Mouse (Mus musculus): ENCODE data around the gene Plxnd1. TPM values are rescaled to one million over a fixed set of nuclear protein-coding genes. Genes with fewer than 3 reads are reported as not detected.

Gene Plxnd1
- polyA plus RNA-seq, 1 experiment from 2014 or later: 243 TPM

DNA sequence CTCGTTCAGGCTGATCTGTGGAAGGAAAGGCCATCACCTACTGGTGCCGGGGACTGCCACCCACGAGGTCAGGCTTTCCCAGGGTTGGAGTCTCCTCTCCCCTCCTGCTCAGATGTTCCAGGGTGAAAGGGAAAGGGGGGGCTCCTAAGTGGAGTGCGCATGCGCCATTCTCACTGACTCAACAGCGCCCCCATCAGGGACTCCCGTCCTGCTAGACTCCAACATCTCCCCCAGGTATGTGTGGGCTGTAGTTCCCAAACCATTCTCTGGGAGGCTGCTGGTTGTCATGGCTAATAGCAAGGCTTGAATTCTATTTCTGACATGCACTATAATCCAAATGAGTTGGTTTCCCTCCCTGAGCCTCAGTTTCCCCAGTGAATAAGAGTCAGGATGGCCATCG, 16.2 kb downstream of the Plxnd1 start:
- Histone ChIP-seq H3K36me3 (ENCODE audit: inconsistent target) (peaks cover 31% of the 10 kb centered on the region), H3K4me3 (ENCODE audit: inconsistent target) (no peak overlapping the region)
- WGBS (ENCODE audit: missing documents): 91% methylated on average over 8 of the region's 8 CpGs

DNA sequence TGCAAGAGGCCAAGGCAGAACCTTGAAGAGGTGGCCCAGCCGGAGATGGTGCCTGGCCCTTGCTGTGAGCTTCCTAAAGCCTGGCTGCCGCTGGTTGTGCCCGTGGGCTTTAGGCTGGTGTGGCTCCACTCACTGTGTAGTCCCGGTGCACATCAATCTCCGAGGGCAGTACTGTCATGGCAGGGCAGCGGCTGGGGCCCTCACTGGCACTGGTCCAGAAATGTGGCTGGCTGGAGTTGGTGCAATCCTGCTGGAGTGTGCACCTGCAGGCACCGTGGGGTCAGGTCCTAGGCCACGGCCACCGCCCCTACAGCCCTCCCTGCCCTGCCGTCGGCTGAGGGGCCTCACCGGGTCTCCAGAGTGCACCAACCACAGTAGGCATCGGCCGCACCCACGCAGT, 17.0 kb downstream of the Plxnd1 start:
- peaks cover 31% of the 10 kb centered on the region for H3K36me3 ChIP-seq (ENCODE audit: inconsistent target)
- no peak overlapping the region for H3K4me3 ChIP-seq (ENCODE audit: inconsistent target)
- H3K79me2 ChIP-seq (ENCODE audit: inconsistent target): peaks cover 87% of the 10 kb centered on the region
- WGBS (ENCODE audit: missing documents): 87% methylated on average over 14 of the region's 15 CpGs
- no peak overlapping the region for H3K27ac ChIP-seq

More for the DNA sequence above, 16.2 kb downstream of the Plxnd1 start:
- peaks cover 95% of the 10 kb centered on the region for H3K79me2 ChIP-seq (ENCODE audit: inconsistent target)
- H3K27ac ChIP-seq: no peak overlapping the region

DNA sequence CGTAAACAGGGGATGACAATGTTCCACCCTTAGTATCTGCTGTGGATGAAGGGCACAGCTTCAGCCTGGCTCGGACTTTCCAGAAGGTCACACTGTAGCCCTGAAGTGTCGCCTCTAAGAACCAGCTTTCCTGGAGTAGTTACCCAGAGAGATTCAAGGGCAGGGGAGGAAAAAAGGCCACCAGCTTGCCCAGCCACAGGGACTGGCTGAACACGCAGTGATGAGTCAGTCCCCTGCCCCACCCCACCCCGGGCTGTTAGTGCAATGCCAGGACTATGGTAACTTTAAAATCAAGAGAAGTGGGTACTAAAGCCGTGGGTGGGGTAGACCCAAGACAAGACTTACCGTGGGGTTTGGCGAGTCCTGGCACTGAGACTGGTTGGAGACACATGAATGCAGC, 19.2 kb downstream of the Plxnd1 start:
- Histone ChIP-seq H3K36me3 (ENCODE audit: inconsistent target) (peaks cover 31% of the 10 kb centered on the region), H3K27ac (peak overlapping the region; percentile 51), H3K79me2 (ENCODE audit: inconsistent target) (peaks cover 65% of the 10 kb centered on the region; the same call in 1 of the 2 replicates), H3K4me3 (ENCODE audit: inconsistent target) (no peak overlapping the region)
- 53% methylated on average over 8 of the region's 8 CpGs for WGBS (ENCODE audit: missing documents)

DNA sequence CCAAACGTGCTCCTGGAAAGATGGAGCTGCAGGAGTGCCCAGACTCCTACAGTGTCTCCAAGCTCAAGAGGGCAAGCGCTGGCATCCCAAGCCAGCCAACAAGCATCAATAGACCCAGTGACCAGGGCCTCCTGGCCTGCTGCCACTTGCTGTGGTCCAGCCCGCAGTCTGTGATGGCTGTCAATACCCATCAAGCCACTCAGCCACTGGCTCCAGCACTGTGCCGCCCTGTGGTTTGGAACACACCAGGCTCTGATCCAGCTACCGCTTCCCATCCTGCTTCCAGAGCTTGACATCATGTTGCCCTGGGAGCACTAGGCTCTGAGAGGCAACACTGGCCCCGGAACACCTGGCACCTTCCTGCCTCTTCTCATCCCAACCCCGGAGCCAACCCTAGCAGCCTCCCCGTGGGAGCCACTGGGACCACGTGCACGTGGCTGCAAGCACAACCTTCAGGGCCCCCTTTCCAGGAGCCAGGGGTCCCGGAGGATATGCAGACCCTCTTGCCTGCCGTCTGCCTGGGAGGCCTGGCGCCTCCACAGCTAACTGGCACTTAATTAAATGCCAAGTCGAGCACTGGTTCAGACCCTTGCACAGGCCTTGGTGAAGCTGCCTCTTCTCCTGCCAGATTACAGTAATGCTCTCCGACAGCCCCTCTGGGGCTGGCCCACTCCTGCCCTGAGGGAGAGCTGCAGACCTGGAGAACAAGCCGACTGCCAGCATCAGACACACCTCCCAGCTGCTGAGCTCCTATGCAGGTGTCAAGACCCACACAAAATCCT, 20.7 kb downstream of the Plxnd1 start:
- peaks cover 49% of the 10 kb centered on the region; the same call in 1 of the 2 replicates for H3K79me2 ChIP-seq (ENCODE audit: inconsistent target)
- peak overlapping the region; percentile 69 for H3K27ac ChIP-seq
- 89% methylated on average over 16 of the region's 16 CpGs for WGBS (ENCODE audit: missing documents)
- peaks cover 24% of the 10 kb centered on the region for H3K36me3 ChIP-seq (ENCODE audit: inconsistent target)
- no peak overlapping the region for H3K4me3 ChIP-seq (ENCODE audit: inconsistent target)

DNA sequence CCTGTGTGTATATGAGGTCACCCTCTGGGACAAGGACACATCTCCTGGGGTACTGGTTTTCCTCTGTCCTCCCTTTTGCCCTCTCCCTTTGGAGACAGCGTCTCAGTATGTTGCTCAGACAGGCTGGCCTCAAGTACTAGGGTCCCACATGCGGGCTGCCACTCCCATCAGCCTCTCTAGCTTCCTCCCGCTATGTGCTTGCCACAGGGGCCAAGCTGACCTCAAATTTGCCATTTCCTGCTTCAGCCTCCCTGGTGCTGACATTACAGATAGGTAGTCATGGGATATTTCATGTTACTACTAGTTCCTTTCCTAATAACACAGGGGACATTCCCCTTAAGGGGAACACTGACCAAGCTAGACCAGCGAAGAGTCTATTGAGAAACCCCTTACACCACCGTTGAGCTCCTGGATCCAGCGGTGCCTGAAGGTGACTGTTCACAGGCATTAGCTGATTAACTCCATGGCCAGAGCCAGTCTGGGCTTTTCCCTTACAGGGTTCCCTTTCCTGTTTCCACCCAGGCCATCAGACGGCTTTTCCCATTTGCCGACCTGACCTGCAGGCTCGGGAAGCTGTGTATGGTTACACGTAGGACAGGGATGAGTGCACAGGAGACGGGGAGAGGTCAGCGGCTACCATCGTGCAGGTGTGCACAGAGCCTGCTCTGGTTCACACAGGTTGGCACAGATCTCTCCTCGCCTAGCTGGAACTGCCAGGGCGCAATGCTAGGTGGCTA, 21.5 kb downstream of the Plxnd1 start:
- 70% methylated on average over 15 of the region's 15 CpGs for WGBS (ENCODE audit: missing documents)
- Histone ChIP-seq H3K4me3 (ENCODE audit: inconsistent target) (no peak overlapping the region), H3K79me2 (ENCODE audit: inconsistent target) (peaks cover 42% of the 10 kb centered on the region; the same call in 1 of the 2 replicates), H3K27ac (peak overlapping the region; percentile 69), H3K36me3 (ENCODE audit: inconsistent target) (peaks cover 22% of the 10 kb centered on the region)

DNA sequence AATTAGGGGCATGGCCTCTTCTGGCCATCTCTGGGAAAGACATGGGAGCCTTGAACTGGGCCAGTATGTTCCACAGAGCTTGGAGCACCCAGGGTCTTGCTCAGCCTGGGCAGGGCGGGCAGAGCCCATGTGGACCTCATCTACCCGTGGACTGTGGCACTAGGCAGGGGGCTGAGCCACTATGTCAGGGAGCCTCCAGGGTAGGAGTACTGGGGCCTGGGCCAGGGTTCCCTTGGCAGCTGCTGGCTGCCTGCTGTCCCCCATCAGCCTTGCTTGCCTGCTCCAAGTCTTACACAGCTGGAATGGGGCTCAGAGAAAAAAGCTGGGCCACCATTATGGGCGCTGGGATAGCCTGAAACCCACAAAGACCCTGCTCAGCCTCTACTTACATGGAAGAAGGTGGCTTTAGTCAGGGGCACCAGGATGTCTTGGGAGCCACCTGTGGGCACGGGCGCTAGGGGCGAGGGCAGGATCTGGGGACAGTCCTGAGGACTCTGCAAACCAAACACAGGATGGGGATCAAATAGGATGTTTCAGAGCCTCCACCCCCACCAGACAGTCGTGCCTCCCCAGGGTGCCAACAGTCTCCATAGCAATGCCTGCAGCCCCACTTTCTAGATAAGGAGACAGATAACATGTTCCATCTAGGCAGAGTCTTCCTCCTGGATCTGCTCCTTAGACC, 22.6 kb downstream of the Plxnd1 start:
- Histone ChIP-seq H3K27ac (peak overlapping the region; percentile 69), H3K79me2 (ENCODE audit: inconsistent target) (peaks cover 31% of the 10 kb centered on the region; the same call in 1 of the 2 replicates), H3K4me3 (ENCODE audit: inconsistent target) (no peak overlapping the region), H3K36me3 (ENCODE audit: inconsistent target) (peaks cover 30% of the 10 kb centered on the region)
- WGBS (ENCODE audit: missing documents): 89% methylated on average over 7 of the region's 7 CpGs

DNA sequence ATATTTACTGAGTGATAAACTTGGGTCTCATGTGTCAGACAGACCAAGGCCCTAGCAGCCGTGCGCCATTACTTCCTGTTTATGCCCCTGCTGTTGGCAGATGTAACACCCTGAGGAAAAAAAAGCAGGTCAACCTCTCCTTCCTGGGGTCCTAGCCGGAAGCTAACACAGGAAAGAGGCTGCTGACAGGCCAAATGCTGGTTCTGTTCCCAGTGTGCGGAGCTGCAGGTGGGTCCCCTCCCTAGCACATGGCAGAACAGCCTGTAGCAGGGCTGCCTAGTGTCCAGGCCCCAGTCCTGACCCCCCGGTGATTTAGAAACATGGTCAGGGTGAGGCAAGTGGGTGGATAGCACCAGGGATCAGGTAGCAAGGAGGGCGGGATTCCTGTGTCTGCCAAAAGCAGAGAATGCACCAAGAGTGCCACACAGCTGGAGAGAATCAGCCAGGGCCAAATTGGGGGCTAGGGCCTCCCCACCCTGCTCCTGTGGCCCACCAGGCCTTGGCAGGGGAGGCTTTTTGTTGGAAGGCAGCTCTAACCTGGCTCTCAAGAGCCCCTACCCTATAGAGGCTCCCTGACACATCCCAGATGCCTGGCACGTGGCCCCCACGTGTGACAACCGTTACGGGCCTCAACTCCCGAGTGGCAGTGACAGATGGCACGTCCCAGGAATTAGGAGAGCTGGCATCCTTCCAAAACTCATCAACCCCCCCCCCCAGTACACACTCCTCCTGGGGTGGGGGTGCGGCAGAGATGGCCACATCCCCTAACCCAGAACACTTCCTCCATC, 23.3 kb downstream of the Plxnd1 start:
- H3K36me3 ChIP-seq (ENCODE audit: inconsistent target): peaks cover 37% of the 10 kb centered on the region
- H3K79me2 ChIP-seq (ENCODE audit: inconsistent target): peaks cover 23% of the 10 kb centered on the region; the same call in 1 of the 2 replicates
- peak overlapping the region; percentile 69 for H3K27ac ChIP-seq
- WGBS (ENCODE audit: missing documents): 74% methylated on average over 13 of the region's 13 CpGs
- H3K4me3 ChIP-seq (ENCODE audit: inconsistent target): no peak overlapping the region

DNA sequence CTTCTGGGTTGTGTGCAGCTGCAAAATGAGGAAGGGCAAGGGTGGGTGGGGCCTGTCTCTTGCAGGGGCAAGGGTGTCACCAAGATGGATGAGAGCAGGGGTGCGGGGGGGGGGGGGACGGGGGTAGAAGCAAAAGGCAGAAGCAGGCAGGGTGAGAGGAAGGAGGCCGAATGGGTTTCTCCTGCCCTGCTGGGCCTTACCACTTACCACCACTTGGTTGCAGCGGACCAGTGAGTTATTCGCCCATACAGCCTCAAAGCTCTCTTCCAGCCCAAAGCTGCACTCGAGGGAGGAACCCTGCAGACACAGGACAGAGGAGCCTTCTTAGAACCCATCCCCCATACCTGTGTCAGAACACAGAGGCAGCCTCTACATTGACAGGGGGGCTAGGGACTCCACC, 24.9 kb downstream of the Plxnd1 start:
- Histone ChIP-seq H3K79me2 (ENCODE audit: inconsistent target) (peaks cover 13% of the 10 kb centered on the region; the same call in 1 of the 2 replicates), H3K27ac (peak overlapping the region; percentile 69), H3K36me3 (ENCODE audit: inconsistent target) (peaks cover 44% of the 10 kb centered on the region), H3K4me3 (ENCODE audit: inconsistent target) (no peak overlapping the region)
- 33% methylated on average over 4 of the region's 6 CpGs for WGBS (ENCODE audit: missing documents)

DNA sequence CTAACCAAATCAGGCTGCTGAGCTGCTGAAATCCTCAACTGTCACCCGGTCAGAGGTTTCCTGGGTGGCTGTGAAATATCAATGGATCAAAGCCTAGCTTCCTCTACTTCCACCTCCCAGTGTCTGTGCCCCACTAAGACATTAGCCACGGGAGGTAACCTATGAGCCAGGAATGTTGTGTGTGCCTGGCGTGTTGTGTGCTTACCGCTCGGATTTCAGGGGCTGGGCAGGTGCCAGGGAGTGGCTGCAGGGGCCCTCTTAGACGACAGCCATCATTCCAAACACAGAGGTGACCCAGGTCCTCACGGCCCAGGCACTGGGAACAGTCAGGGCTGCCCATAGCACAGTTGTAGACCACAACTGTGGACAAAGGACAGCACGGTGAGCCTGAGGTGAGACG, 25.7 kb downstream of the Plxnd1 start:
- 62% methylated on average over 8 of the region's 9 CpGs for WGBS (ENCODE audit: missing documents)
- Histone ChIP-seq H3K79me2 (ENCODE audit: inconsistent target) (peaks cover 5% of the 10 kb centered on the region; the same call in 1 of the 2 replicates), H3K36me3 (ENCODE audit: inconsistent target) (peaks cover 52% of the 10 kb centered on the region), H3K27ac (peak overlapping the region; percentile 69), H3K4me3 (ENCODE audit: inconsistent target) (no peak overlapping the region)

DNA sequence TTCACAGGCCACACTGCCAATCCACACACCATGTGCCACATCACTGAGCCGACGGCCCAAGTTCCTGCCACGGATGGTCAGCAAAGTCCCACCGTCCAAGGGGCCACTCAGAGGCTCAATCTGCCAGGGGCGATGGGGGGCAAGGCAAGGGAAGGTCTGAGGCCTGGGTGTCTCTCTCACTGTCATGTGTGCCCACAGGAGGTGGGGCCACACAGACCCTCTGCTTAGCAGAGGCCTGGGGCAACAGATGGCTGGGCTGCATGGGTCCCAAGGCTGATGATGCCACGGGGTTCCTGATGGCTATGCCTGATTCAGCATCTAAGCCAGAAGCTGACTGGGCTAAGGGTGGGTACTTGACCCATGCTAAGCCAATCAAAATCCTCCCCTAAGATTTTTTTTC, 26.1 kb downstream of the Plxnd1 start:
- peak overlapping the region; percentile 69 for H3K27ac ChIP-seq
- H3K36me3 ChIP-seq (ENCODE audit: inconsistent target): peaks cover 56% of the 10 kb centered on the region
- H3K79me2 ChIP-seq (ENCODE audit: inconsistent target): peaks cover under 1% of the 10 kb centered on the region; the same call in 1 of the 2 replicates
- 78% methylated on average over 6 of the region's 6 CpGs for WGBS (ENCODE audit: missing documents)
- no peak overlapping the region for H3K4me3 ChIP-seq (ENCODE audit: inconsistent target)

DNA sequence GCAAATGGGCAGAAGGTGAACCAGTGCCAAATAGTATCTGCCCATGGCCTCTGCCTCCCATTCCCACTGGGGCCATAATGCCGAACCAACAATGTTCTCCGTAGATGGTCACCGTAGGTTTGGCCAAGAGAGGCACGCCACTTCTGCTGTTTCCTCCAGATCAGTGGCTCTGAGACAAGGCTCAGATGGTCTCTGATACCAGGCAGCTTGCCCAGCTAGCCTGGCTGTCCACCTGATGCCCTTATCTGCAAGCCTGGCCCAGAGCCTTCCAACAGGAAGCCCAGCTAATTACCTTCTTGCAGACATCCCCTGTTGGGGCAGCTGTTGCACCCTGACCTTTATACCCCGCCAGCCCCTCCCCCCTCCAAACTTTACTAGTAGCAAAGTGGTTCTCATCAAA, 26.7 kb downstream of the Plxnd1 start:
- Histone ChIP-seq H3K27ac (peak overlapping the region; percentile 69), H3K79me2 (ENCODE audit: inconsistent target) (no peaks in the 10 kb centered on the region; the same call in 1 of the 2 replicates), H3K4me3 (ENCODE audit: inconsistent target) (no peak overlapping the region), H3K36me3 (ENCODE audit: inconsistent target) (peaks cover 62% of the 10 kb centered on the region)
- WGBS (ENCODE audit: missing documents): 90% methylated on average over 5 of the region's 5 CpGs

DNA sequence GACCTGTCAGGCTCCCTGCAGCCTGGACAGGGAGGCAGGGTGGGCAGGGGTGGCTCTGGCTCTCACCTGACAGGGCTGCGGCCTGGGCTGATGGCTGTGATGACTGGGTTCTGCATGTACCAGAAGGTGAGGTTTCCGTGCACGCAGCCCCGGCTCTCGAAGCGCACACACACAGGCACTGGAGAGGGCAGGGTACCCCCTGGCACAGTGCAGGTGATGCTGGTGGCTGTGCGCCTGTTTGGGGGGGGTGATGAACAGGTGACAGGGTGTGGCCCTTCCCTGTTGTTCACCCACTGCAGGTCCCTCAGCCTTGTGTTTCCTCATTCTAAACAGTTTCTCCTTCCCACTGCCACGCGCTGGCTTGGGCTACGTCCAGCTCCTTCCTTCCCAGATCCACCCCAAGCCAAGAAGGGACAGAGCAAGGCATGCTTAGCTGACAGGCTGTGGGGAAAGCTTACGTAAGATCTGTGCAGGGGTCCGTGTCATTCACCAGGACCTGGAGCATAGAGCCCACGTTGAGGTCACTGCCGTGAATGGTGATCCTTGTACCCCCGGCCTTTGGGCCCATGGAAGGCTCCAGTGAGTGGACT, 27.4 kb downstream of the Plxnd1 start:
- Histone ChIP-seq H3K27ac (no peak overlapping the region; the same call in 1 of the 2 replicates), H3K36me3 (ENCODE audit: inconsistent target) (peaks cover 69% of the 10 kb centered on the region), H3K79me2 (ENCODE audit: inconsistent target) (no peaks in the 10 kb centered on the region; the same call in 1 of the 2 replicates), H3K4me3 (ENCODE audit: inconsistent target) (no peak overlapping the region)
- 84% methylated on average over 15 of the region's 15 CpGs for WGBS (ENCODE audit: missing documents)

DNA sequence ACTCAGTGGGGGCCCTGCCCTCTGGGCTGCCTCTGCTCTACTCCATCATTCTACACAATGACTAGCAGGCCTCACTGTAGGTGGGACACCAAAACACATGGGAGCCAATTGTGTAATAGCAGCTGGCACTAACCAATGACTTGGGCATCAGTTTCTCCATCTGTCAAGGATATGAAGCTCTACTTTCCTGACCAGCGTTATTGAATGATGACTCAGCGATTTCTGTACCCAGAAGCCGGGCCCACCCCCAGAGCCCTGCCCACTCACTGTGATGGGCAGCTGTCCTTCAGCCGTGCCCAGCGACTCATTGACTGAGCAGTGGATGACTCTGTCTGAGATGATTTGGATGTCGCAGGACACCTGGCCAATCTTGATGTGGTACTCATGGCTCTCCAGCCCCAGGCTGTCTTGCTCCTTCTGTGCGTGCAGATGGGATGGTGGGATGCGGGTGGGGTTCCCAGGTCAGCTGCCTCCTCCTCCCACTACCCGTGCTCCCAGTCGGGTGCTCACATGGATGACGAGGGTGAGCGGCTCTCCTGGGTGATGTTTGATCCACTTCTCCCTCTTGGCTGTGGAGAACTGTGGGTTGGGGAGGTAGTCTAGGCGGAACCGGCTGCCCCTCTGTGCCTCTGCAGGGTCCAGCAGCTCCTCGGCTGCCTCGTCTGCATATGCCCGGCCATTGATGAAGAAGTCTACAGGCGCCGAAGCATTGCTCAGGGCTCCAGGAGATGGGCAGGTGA, 28.4 kb downstream of the Plxnd1 start:
- WGBS (ENCODE audit: missing documents): 91% methylated on average over 18 of the region's 19 CpGs
- H3K4me3 ChIP-seq (ENCODE audit: inconsistent target): no peak overlapping the region
- no peak overlapping the region for H3K27ac ChIP-seq
- H3K36me3 ChIP-seq (ENCODE audit: inconsistent target): peaks cover 79% of the 10 kb centered on the region
- H3K79me2 ChIP-seq (ENCODE audit: inconsistent target): no peaks in the 10 kb centered on the region
